Mouse (Mus musculus): Measurements from ENCODE around the gene Ascl5.

Gene Ascl5

DNA sequence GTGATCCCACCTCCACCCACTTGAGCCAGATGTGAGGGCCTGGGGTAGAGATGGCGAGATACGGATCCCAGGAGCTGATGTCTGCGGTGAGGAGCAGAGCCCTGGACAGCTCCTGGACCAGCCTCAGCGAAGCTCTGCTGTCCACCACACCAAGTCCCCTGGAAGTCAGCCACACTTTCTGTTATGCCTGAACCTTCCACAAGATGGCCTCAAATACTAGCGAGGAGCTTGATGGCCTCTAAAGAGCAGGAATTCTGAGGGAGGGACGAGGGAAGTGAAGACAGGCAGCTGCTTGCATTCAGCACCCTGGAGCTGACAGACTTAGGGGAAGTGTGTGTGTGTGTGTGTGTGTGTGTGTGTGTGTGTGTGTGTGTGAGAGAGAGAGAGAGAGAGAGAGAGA, 861 bp downstream of the Ascl5 start:
- DNase-seq = peak; percentile 67 to 84

GRCm38 (mm10) chr1:136052547-136052946, 1.9 kb downstream of the Ascl5 start, which contains the start of gene Cacna1s:
TSS of gene Cacna1s (plus strand) at chr1:136052750.
- DNase-seq = no peak

GRCm38 (mm10) chr1:136055771-136056170, 5.2 kb downstream of the Ascl5 start:
- no peak for DNase-seq

DNA sequence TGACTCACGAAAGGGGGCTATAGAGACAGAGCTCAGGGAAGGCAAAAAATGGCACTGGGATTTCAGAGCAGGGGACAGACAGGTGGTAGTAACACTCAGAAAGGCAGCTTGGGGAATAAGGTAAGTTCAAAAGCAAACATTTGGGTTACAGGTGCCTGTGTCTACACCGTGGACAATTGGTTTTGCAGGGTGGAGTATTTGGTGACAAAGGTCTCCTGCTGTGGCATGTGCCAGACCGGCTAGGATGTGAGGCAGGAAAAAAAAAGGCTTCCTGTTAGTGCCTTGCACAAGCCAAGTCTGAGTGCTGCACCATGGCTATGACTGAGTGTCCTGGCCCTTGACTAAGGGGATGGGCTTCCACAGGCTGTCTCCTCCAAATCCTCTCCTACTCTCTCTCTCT, 8.0 kb downstream of the Ascl5 start:
- no peak for DNase-seq

- peak; percentile 86 to 89 for DNase-seq
Measured at GRCm38 (mm10) chr1:136061041-136061789, 10.6 kb downstream of the Ascl5 start.

- DNase-seq = no peak
Measured at GRCm38 (mm10) chr1:136061790-136062141, 11.2 kb downstream of the Ascl5 start.

- DNase-seq = no peak
Measured at GRCm38 (mm10) chr1:136063991-136064390, 13.4 kb downstream of the Ascl5 start.

DNA sequence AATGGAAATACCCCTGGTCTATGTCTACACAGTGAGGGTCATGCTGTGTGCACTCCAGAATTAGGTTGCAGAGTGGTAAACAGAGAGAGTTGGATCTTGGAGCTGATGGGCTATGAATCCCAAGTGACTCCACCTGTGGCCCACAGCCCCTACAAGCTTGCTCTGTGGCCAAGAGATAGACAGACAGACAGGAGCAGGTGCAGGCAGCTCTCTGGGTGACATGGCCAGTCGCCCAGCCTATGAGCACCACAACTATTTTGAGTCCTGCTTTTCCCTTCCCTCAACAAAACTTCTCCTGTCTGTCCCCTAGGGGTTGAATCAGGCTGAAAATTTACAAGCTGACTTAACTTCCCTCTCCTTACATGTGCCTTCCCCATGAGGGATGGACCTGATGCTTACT, 16.0 kb downstream of the Ascl5 start:
- no peak for DNase-seq

DNA sequence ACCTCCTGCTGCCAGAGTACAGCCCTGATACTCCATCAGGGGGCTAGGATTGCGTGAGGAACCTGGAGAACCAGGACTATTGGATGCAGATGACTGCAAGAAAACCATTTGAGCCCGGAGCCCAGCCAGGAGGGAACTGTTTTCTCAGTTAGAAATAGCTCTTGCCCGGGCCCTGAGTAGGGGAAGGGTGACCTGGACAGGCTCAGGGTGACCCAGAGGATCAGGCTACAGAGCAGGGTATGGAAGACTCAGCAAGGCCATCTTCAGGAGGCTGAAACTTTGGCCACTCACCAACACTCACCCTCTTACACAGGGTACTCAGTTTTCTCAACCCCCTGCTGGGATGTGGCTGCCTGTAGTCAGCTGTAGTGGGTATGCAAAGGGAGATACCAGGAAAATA, 17.0 kb downstream of the Ascl5 start:
- DNase-seq = no peak

GRCm38 (mm10) chr1:136076086-136076485, 25.5 kb downstream of the Ascl5 start:
- peak; percentile 67 to 75 for DNase-seq

DNA sequence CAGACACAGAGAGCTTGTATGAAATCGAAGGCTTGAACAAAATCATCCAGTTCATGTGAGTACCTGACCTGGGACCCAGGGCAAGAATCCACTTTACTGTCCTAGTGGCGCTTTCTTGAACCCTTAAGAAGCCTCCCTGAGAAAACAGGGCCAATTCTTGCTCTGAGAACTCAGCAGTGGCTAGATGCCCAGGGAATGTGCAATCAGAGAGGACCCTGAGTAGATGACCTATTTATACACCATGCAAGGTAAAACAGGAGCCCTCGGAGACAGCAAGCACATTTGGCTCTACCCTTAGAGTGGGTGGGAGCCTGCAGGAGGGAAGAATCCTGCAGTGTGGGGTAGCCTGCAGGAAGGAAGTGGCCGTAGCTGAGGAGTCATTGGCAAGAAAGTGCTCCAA, 27.1 kb downstream of the Ascl5 start:
- no peak for DNase-seq

- no peak for DNase-seq
Measured at GRCm38 (mm10) chr1:136081161-136081560, 30.6 kb downstream of the Ascl5 start.

GRCm38 (mm10) chr1:136085988-136086685, 35.5 kb downstream of the Ascl5 start:
- DNase-seq = no peak

- no peak for DNase-seq
Measured at GRCm38 (mm10) chr1:136089368-136090165, 39.0 kb downstream of the Ascl5 start.

DNA sequence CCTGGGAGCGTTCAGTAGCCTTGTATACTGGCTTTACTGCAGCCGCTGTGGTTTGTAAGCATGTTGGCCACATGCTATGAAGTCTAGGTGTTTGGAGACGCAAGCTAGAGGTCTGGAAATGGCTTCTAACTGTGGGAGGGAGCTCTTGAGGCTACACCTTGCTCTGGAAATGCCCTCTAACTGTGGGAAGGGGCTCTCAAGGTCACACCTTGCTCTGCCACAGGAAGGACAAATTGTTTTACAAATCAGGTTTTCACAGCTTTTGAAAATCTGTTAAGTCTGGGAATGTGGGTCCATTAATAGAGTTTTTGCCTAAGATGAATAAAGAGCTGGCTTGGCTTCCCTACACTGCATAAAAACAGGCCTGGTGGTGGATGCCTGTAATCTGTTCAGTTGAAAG, 43.1 kb downstream of the Ascl5 start:
- no peak for DNase-seq

- DNase-seq = no peak
Measured at GRCm38 (mm10) chr1:136094807-136095206, 44.2 kb downstream of the Ascl5 start.

All from cerebellum, postnatal 25 days (tissue).